Mouse (Mus musculus) ES-Bruce4 (cell line): ENCODE data around the gene Susd4. TPM values are rescaled to one million over a fixed set of nuclear protein-coding genes. Genes with fewer than 3 reads are reported as not detected.

Experiments used
- H3K27ac ChIP-seq: 2 replicates; pipeline ENCODE4 v1.5.1; 2012; ENCODE audit warnings: low read length, inconsistent platforms; ENCODE audit not compliant: insufficient read depth
- H3K27me3 ChIP-seq: 2 replicates; pipeline ENCODE4 v1.6.1; 2012; ENCODE audit warnings: mild to moderate bottlenecking, low read length, inconsistent platforms; ENCODE audit not compliant: control insufficient read depth, poor library complexity, insufficient read depth, severe bottlenecking
- H3K36me3 ChIP-seq: 2 replicates; pipeline ENCODE4 v1.6.1; 2012; ENCODE audit warnings: inconsistent platforms, mild to moderate bottlenecking, low read length, moderate library complexity; ENCODE audit not compliant: control insufficient read depth, poor library complexity, insufficient read depth, severe bottlenecking
- H3K4me1 ChIP-seq: one replicate; pipeline ENCODE4 v1.8.1; 2011; ENCODE audit warnings: low read length; ENCODE audit not compliant: control insufficient read depth, insufficient read depth
- H3K4me3 ChIP-seq: 2 replicates; pipeline ENCODE4 v1.5.1; 2011; ENCODE audit warnings: low read depth, mild to moderate bottlenecking, low read length
- H3K9ac ChIP-seq: 2 replicates; pipeline ENCODE4 v1.6.1; 2012; ENCODE audit warnings: low read depth, mild to moderate bottlenecking, inconsistent platforms; ENCODE audit not compliant: poor library complexity, severe bottlenecking
- H3K9me3 ChIP-seq: replicated peaks from 2 replicates; pipeline ENCODE4 v1.6.1; 2012; ENCODE audit warnings: mild to moderate bottlenecking, low read length, inconsistent platforms; ENCODE audit not compliant: control insufficient read depth, poor library complexity, insufficient read depth, severe bottlenecking
- CTCF ChIP-seq: IDR thresholded peaks from one replicate; pipeline ENCODE4 v1.8.1; 2011; ENCODE audit warnings: low read depth, low read length
- EP300 ChIP-seq: IDR thresholded peaks from 2 replicates; pipeline ENCODE4 v1.6.1; 2011; ENCODE audit warnings: low read depth, low read length; ENCODE audit not compliant: insufficient read depth
- POLR2A ChIP-seq: IDR thresholded peaks from one replicate; pipeline ENCODE4 v1.8.1; 2011; ENCODE audit warnings: low read length; ENCODE audit not compliant: insufficient read depth
- polyA plus RNA-seq: library from polyadenylated mRNA; stranded (reverse); fragments of >200 nt; gene quantifications from 2 replicates; pipeline ENCODE4 v1.2.4, GENCODE M21; 2011; ENCODE audit warnings: low read depth; ENCODE audit not compliant: missing spikeins, insufficient read depth, insufficient read length

Susd4 gene
- polyA plus RNA-seq, 1 experiment = 24.6 TPM

- H3K9me3 ChIP-seq = no peaks in the 10 kb centered on the region
- H3K4me1 ChIP-seq = no peaks in the 10 kb centered on the region
- H3K27me3 ChIP-seq = no peaks in the 10 kb centered on the region
- TF ChIP-seq EP300 = no peak
- no peak overlapping the region for H3K27ac ChIP-seq
- H3K9ac ChIP-seq = no peak overlapping the region
- H3K4me3 ChIP-seq = no peak overlapping the region
- H3K36me3 ChIP-seq = no peaks in the 10 kb centered on the region
Observed at GRCm38 (mm10) chr1:182758783-182759182, 4.9 kb upstream of the Susd4 start.

- Histone ChIP-seq H3K9ac (no peak overlapping the region), H3K9me3 (no peaks in the 10 kb centered on the region), H3K4me1 (no peaks in the 10 kb centered on the region), H3K27me3 (no peaks in the 10 kb centered on the region), H3K27ac (no peak overlapping the region), H3K4me3 (peak overlapping the region; percentile 64), H3K36me3 (no peaks in the 10 kb centered on the region)
- TF ChIP-seq POLR2A = no peak
- no peak for TF ChIP-seq EP300
- TF ChIP-seq CTCF = no peak
Observed at GRCm38 (mm10) chr1:182763191-182763715, 407 bp upstream of the Susd4 start.

DNA sequence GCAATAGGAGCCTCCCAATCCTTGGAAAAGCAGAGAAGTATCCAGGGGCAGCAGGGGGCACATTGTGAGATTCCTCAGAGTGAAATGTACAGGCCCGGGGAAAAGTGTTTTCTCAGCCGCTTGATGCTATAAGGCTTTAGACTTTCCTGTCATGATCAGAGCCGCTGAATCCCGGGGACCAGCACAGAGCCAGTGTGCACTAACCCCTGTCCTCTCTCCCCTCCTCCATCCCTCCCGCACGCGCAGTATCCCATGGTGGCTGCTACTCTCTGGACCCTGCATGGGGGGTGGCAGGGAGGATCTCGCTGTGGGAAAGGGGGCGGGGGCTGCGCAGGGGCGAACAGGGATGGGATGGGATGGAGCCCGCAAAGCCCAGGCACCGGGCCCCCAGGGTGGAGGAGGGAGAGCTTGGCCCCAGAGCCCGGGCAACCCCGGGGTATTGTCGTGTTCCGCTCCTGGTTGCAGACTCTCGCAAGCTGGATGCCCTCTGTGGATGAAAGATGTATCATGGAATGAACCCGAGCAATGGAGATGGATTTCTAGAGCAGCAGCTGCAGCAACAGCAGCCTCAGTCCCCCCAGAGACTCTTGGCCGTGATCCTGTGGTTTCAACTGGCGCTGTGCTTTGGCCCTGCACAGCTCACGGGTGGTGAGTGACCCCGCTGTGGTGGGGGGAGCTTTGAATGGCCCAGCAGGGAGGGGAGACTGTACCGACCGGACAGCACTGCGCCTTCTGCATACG lies 1.1 kb downstream of the Susd4 start:
- Histone ChIP-seq H3K27ac (no peak overlapping the region), H3K9me3 (no peaks in the 10 kb centered on the region), H3K27me3 (no peaks in the 10 kb centered on the region), H3K9ac (peak overlapping the region; percentile 61), H3K4me3 (peak overlapping the region; percentile 80), H3K36me3 (no peaks in the 10 kb centered on the region), H3K4me1 (no peaks in the 10 kb centered on the region)
- TF ChIP-seq POLR2A = no peak
- no peak for TF ChIP-seq CTCF
- TF ChIP-seq EP300 = no peak

DNA sequence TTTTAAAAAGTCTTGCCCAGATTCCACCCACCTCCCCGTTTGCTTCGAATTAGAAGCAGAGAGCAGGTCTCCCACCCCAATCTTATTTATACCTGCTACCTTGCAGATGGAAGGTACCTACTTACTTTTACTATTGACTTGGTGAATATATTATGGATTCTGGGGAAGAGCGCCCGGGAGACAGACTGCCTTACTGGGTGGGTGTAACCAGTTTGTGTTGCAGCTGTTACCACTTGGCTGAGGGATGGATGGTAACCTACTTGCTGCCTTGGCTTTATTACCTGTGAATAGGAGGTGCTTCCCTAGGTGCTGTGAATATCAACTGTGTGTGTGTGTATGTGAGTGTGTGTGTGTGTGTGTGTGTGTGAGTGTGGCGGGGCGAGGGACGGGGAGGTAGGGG lies 11.9 kb downstream of the Susd4 start:
- Histone ChIP-seq H3K4me1 (no peaks in the 10 kb centered on the region), H3K27ac (no peak overlapping the region), H3K27me3 (no peaks in the 10 kb centered on the region), H3K36me3 (no peaks in the 10 kb centered on the region), H3K4me3 (no peak overlapping the region), H3K9ac (no peak overlapping the region), H3K9me3 (no peaks in the 10 kb centered on the region)
- TF ChIP-seq POLR2A = no peak
- TF ChIP-seq CTCF = no peak
- TF ChIP-seq EP300 = no peak

DNA sequence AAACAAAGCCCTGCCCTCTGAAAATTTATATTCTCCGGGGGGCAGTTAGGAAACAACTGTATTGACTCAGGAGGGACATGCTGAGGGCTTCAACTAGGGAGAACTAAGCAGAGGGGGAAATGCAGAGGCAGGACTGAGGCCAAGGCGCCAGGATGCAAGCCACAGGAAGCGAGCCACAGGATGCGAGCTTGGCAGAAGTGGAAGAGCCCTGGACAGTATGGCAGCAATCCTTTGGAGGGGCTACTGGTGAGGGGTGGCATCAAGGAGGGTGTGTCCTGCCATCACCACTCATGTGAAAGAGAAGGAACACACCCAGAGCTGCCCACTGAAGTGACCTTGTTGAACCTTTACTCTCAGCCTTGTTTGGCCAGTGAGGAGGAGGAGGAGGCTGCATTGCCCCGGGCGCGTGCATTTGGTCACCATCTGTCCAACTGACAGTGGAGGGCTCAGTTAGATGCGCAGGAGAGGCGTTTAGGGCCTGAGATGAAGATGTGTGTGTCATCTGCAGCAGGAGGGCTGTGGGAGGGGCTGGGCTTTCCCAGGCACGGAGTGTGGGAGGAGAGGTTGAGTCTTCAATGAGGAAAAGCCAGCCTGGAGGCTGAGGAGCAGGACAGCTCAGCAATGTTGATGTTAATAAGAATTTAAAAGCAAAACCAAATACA lies 13.2 kb downstream of the Susd4 start:
- H3K4me1 ChIP-seq = no peaks in the 10 kb centered on the region
- H3K27ac ChIP-seq = no peak overlapping the region
- H3K4me3 ChIP-seq = no peak overlapping the region
- TF ChIP-seq POLR2A = no peak
- no peak for TF ChIP-seq CTCF
- TF ChIP-seq EP300 = no peak
- H3K9me3 ChIP-seq = no peaks in the 10 kb centered on the region
- no peaks in the 10 kb centered on the region for H3K27me3 ChIP-seq
- H3K36me3 ChIP-seq = no peaks in the 10 kb centered on the region
- H3K9ac ChIP-seq = no peak overlapping the region

DNA sequence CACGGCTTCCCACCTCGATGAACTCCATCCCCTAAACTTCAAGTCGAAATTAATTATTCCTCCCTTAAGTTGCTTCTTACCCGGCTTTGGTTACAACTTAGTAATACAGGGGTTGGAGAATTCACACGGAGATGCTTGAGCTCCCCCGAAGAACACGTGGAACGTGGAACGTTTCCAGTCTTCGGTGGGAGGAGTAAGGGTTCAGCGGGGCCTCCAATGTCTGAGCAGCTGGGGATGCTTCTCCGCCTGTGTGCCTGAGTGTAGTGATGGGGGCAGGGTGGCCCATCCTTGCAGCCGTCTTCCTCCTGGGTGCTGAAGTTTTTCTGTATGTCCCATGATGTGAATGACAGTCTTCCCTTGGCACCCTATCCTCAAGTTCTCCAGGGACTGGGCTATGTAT lies 14.6 kb downstream of the Susd4 start:
- H3K4me1 ChIP-seq = no peaks in the 10 kb centered on the region
- no peak for TF ChIP-seq EP300
- TF ChIP-seq CTCF = no peak
- no peak for TF ChIP-seq POLR2A

More for the DNA sequence above, 14.6 kb downstream of the Susd4 start:
- no peak overlapping the region for H3K27ac ChIP-seq
- no peaks in the 10 kb centered on the region for H3K27me3 ChIP-seq
- no peak overlapping the region for H3K9ac ChIP-seq
- no peak overlapping the region for H3K4me3 ChIP-seq
- no peaks in the 10 kb centered on the region for H3K9me3 ChIP-seq
- H3K36me3 ChIP-seq = no peaks in the 10 kb centered on the region
